Mouse (Mus musculus) mesoderm, embryonic 11.5 days (tissue): ENCODE data around the gene Fli1.

ENCODE experiments used
- DNase-seq: peaks from one replicate; pipeline ENCODE4 v3.0.0-alpha.2; 2012; ENCODE audit warnings: low read depth, low spot score

Fli1 gene

DNA sequence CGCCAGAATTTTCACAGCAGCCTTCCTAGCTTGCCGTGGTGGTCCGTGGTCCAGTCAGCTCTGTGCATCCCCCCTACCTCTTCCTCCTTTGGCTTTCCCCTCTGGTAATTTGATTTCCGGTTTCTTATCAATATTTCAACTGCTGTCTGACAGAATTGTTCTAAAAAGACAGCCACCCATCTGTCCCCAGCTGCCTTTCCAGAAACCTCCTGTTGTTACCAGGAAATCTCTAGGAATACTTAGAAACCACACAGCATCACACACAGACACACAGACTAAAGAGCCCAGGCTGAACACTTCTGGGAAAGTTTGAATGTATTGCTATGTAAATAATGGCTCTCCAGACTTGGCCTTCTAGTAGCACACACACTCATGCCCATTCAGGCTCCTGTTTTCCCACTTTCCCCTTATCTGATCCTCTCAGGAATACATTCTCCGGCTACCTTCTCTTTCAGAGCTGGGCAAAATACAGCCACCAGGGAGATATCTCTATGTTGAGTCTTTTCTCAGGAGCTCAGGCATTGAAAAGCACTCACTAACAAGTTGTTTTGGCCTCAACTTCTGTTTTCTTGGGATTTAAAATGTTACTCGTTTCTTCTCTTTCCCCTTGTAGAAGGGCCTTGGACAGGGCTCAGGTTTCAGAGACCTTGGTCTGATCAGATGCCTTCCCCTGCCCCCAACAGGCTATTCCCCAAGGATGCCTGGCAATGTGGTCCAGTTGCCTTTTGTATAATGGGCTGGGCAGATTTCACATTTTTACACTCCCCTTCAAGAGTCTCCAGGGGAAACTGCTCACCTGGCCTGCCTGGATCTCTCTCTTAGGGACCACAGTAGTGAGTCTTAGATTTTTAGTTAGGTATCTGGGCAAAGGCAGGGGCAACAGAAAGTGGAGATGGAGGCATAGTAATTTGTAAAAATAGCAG is 7.1 kb upstream of the Fli1 start:
- no peak for DNase-seq

DNA sequence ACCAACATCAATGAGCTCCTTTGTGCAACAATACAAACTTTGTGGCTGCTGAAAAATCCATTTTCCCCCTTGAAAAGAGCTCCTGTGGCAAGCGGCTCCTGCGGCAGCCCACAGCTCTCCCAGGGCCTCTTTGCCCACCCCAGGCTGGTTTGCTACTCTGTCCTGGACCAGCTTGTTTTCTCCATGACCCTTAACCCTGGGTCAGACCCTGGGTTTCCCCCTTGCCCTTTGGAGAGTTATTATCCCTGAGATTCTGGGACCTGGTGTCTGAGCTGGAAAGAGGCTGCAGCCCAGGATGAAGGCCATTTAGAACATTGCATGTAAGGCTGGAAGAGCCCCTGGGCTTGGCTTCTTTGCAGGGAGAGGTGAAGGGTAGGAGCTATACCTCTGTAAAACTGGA is 4.1 kb upstream of the Fli1 start:
- no peak for DNase-seq

- peak; percentile 68 for DNase-seq
These were observed 2.3 kb upstream of the Fli1 start for GRCm38 (mm10) chr9:32544731-32545661.

- DNase-seq: no peak
These were observed 1.4 kb upstream of the Fli1 start for GRCm38 (mm10) chr9:32543923-32544575.

GRCm38 (mm10) chr9:32543040-32543581 is 450 bp upstream of the Fli1 start:
- DNase-seq: peak; percentile 80

- DNase-seq: peak; percentile 62
These were observed 1.3 kb downstream of the Fli1 start for GRCm38 (mm10) chr9:32541223-32541901.

DNA sequence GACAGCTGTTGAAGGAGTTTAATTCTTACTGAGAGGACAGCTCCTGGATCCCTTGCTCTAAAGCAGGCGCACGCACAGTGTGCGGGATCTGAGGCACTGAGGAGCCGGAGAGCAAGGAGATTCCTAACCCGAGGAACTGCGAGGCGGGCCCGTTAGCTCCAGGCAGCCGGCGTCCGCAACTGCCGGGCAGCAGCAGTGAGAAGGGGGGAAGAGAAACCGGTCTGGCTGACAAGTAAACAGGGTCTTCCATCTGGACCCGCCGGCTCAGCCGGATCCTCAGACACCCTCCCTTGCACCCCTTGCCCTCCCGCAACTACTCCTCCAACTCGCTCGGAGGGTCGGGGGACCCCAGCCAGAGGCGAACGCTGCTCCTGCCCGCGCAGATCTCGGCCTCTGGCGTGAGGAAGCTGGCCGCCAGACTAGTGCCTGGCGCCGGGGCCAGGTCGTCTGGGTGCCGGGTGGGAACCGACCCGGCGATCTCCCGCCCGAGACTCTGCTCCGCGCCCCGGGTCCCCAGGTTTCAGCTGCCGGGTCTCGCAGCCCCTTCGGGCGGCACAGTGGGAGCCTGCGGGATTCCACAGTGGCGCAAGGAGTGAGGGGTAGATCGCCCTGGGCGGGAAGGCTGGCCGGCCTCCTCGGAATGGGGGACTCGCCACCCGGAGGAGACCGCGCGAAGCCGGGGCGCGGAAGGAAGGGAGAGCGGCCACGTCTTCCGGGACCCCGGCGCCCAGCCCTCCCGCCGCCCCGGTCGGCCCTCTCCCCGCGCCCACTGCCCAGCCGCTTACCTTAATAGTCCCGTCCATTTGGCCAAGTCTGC is 2.0 kb downstream of the Fli1 start:
- no peak for DNase-seq

DNA sequence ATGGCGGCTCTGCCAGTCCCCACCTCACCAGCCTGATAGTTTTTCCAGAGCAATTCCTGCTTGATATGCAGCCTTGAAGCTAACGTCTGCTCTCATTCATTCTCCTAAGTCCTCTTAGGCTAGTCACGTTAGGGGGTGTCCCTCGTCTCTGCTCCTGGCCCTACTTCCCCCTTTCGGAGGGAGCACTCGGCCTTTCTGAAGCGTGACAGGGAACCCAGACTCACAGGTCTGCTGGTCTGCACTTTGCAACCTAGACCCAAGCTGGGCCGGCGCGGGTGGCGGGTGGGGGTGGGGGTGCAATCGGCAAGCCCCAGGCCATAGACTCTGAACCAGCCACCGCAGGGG is 2.6 kb downstream of the Fli1 start:
- DNase-seq: no peak

GRCm38 (mm10) chr9:32539321-32539761 is 3.3 kb downstream of the Fli1 start:
- no peak for DNase-seq

DNA sequence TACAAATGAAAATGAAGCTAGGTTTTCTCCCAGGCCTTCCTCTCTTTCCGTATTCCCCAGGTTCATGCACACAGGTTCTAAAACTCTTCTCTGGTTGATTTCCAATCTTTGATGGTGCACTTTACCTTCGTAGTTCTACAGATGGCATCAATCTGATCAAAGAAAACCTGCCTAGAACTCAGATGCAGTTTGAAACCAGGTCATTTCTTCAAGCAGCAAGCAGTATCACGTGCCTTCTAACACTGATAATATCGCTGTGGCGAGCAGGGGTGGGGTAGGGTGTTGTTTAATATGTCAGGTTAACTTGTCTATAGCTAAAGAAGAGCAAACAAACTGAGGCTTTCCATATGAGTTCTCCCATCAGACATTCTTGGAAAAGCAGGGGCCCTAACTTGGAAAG is 4.5 kb downstream of the Fli1 start:
- DNase-seq: no peak

DNA sequence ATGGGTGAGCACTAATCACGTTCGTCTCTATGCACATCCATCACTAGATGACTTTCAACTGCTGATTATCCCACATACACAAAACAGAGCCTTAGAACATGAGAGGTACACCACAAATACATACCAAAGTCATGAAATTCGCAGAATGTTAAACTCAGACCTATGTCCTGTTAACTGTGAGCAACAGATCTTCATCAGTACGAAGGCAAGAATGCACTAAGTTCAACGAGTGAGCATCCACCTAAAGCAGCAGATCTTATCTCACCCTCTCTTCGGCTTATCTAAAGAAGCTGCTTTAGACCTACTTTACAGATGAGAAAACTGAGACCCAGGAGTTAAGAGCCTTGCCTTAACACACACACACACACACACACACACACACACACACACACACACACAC is 5.0 kb downstream of the Fli1 start:
- DNase-seq: no peak

- no peak for DNase-seq
These were observed 7.3 kb downstream of the Fli1 start for GRCm38 (mm10) chr9:32535201-32535955.

DNA sequence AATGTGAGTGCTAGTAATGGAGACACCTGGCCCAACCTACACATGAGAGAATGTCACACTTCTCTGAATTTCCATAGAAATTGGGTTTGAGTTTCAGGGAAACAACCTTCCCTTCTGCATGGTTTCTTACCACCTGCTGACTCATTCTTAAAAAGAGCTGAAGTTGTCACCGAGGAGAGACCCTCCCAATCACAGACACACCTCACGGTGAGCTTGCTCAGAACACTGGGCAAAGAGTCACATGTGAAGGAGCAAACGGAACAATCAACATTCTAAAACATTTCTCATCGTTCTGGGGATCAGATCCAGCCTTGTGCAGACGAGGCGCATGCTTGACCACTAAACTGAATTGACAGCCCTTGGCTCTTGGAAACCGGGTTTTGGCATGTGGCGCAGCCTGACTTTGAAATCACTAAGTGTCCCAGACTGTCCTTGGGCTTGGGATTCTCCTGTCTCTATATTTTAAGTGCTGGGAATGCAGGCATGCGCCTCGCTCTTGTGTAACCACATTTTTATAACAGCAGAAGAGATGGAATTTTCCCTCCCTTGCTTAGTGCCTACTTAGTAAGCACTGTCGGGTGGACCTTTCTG is 8.5 kb downstream of the Fli1 start:
- no peak for DNase-seq

- DNase-seq: no peak
These were observed 11.1 kb downstream of the Fli1 start for GRCm38 (mm10) chr9:32531588-32531987.

DNA sequence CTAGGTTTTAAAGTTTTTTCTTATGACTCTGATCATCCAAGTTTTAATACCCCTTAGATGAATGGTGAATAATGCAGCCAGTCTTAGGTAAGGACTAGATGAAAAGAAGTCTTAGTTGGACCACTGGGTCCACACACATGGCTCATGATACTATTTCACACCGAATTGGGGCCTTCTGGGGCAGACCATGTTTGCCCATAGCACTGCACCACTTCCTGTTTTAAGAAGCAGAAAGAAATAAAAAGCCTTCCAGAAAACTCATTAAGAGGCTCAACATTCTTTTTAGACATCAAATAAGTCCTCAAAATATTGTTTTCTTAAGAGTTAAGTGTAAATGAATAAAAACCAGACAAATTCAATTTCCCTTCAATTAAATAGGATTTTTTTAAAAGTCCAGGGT is 11.7 kb downstream of the Fli1 start:
- no peak for DNase-seq

- no peak for DNase-seq
These were observed 12.5 kb downstream of the Fli1 start for GRCm38 (mm10) chr9:32530188-32530587.

DNA sequence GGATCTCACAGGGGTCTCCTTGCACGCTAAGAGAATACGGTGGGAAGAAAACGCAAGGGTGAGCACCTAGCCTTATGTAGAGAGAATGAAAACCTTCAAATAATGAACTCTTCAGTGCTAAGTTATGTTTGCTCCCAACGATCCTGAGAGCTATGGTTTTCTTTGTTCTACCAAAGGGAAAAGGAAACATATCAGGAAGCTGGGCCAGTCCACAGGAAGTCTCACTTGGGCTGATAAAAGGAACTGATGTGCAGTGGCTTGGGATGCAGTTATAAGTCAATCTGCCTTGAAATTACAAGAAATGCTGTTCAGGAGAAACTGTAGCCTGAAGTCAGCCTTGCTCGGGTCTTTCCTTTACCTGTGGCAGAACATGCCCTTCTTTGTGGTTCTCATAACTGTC is 13.1 kb downstream of the Fli1 start:
- DNase-seq: no peak

GRCm38 (mm10) chr9:32527329-32527728 is 15.3 kb downstream of the Fli1 start:
- DNase-seq: no peak

DNA sequence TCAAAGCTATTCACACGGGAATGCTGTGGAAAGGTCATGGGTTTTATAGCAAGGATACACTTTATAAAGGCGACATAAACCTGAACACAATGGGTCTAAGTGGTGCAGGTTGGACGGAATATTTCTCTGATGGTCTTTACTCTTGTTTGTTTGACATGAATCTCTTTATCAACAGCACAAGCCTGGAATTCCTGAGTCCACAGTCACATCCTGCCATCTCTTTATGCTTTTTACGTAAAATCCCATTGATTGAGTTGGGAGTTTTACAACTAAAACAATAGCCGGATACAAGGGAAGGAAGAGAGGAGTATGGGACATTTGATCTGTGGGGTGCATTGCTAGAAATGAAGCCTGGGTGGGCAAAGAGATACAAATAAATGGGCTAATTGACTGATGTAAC is 16.9 kb downstream of the Fli1 start:
- no peak for DNase-seq
